Mouse (Mus musculus): Measurements from ENCODE around the gene Prr7. TPM values are rescaled to one million over a fixed set of nuclear protein-coding genes. Genes with fewer than 3 reads are reported as not detected.

Prr7 gene
- polyA plus RNA-seq, 1 experiment from 2014 or later: 0.37 TPM

GRCm38 (mm10) chr13:55475750-55476149 is 11.7 kb downstream of the Prr7 start:
- Histone ChIP-seq H3K4me2 (replicated peaks; ENCODE audit: low read depth, low read length) (no peak overlapping the region), H3K27me3 (ENCODE audit: insufficient read depth, low read length) (no peaks in the 10 kb centered on the region), H3K9ac (replicated peaks; ENCODE audit: low read length) (no peak overlapping the region), H3K4me3 (ENCODE audit: low read length) (no peak overlapping the region), H3K27ac (ENCODE audit: low read length) (no peak overlapping the region), H3K9me3 (ENCODE audit: low read length) (no peaks in the 10 kb centered on the region), H3K36me3 (ENCODE audit: insufficient read depth, low read length) (peaks cover 64% of the 10 kb centered on the region), H3K4me1 (ENCODE audit: insufficient read depth, low read length) (peaks cover 24% of the 10 kb centered on the region)
- ATAC-seq (ENCODE audit: low FRiP score, low TSS enrichment): no peak
- WGBS: 87% methylated on average over 5 of the region's 5 CpGs

GRCm38 (mm10) chr13:55476256-55476655 is 12.2 kb downstream of the Prr7 start:
- Histone ChIP-seq H3K9ac (replicated peaks; ENCODE audit: low read length) (no peak overlapping the region), H3K4me2 (replicated peaks; ENCODE audit: low read depth, low read length) (no peak overlapping the region), H3K36me3 (ENCODE audit: insufficient read depth, low read length) (peaks cover 69% of the 10 kb centered on the region), H3K27ac (ENCODE audit: low read length) (no peak overlapping the region), H3K9me3 (ENCODE audit: low read length) (no peaks in the 10 kb centered on the region), H3K4me1 (ENCODE audit: insufficient read depth, low read length) (peaks cover 19% of the 10 kb centered on the region), H3K27me3 (ENCODE audit: insufficient read depth, low read length) (no peaks in the 10 kb centered on the region), H3K4me3 (ENCODE audit: low read length) (no peak overlapping the region)
- ATAC-seq (ENCODE audit: low FRiP score, low TSS enrichment): no peak
- 93% methylated on average over 7 of the region's 8 CpGs for WGBS

DNA sequence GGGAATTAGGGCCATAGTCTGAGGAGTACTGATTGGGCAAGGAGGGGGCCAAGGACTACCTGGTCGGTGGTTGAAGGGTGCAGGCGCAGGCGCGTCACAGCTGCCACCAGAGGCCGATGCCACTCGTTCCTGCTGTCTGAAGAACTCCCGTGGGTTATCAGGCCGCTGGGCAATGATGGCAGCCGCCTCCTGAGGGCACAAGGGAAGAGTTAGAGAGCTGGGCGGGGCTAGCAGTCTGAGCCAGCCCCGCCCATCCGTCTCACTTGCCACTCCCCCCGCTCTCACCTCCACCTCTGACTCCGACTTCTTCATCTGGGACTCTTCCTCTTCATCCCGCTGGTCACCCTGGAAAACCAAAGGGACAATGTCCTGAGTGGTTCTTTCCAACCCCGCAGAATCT is 13.4 kb downstream of the Prr7 start:
- Histone ChIP-seq H3K4me3 (ENCODE audit: low read length) (no peak overlapping the region), H3K9me3 (ENCODE audit: low read length) (no peaks in the 10 kb centered on the region)
- WGBS: 72% methylated on average over 16 of the region's 16 CpGs

GRCm38 (mm10) chr13:55478036-55478435 is 14.0 kb downstream of the Prr7 start:
- no peaks in the 10 kb centered on the region for H3K9me3 ChIP-seq (ENCODE audit: low read length)
- no peak overlapping the region for H3K9ac ChIP-seq (replicated peaks; ENCODE audit: low read length)
- 56% methylated on average over 5 of the region's 5 CpGs for WGBS
- H3K4me2 ChIP-seq (replicated peaks; ENCODE audit: low read depth, low read length): no peak overlapping the region
- H3K27ac ChIP-seq (ENCODE audit: low read length): no peak overlapping the region
- H3K27me3 ChIP-seq (ENCODE audit: insufficient read depth, low read length): no peaks in the 10 kb centered on the region
- no peak for ATAC-seq (ENCODE audit: low FRiP score, low TSS enrichment)
- peaks cover 81% of the 10 kb centered on the region for H3K36me3 ChIP-seq (ENCODE audit: insufficient read depth, low read length)
- no peak overlapping the region for H3K4me3 ChIP-seq (ENCODE audit: low read length)
- H3K4me1 ChIP-seq (ENCODE audit: insufficient read depth, low read length): peaks cover 13% of the 10 kb centered on the region

More for the DNA sequence above, 13.4 kb downstream of the Prr7 start:
- H3K4me1 ChIP-seq (ENCODE audit: insufficient read depth, low read length): peaks cover 13% of the 10 kb centered on the region
- no peak overlapping the region for H3K9ac ChIP-seq (replicated peaks; ENCODE audit: low read length)
- ATAC-seq (ENCODE audit: low FRiP score, low TSS enrichment): no peak
- no peaks in the 10 kb centered on the region for H3K27me3 ChIP-seq (ENCODE audit: insufficient read depth, low read length)
- peaks cover 81% of the 10 kb centered on the region for H3K36me3 ChIP-seq (ENCODE audit: insufficient read depth, low read length)
- no peak overlapping the region for H3K27ac ChIP-seq (ENCODE audit: low read length)
- no peak overlapping the region for H3K4me2 ChIP-seq (replicated peaks; ENCODE audit: low read depth, low read length)

DNA sequence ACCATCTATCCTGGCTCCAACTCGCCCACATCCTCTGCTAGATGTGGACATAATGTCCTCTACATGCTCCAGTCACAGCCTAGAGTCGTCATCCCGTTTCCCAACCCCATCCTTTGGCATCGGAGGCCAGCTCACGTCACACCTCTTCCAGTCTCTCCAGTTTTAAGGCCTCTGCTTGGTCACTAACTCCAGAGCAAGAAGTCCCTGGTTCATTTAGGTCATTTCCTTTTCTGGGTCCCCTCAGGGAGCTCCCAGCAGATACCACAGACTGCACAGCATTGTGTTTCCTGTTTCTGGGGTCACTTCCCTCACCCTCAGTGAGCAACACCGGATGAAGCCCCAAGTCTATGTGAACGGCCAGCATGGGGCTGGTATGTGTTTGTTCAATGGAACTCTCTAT is 14.9 kb downstream of the Prr7 start:
- no peak for ATAC-seq (ENCODE audit: low FRiP score, low TSS enrichment)
- Histone ChIP-seq H3K4me3 (ENCODE audit: low read length) (no peak overlapping the region), H3K36me3 (ENCODE audit: insufficient read depth, low read length) (peaks cover 80% of the 10 kb centered on the region), H3K27ac (ENCODE audit: low read length) (peak overlapping the region; percentile 25; the same call in 1 of the 2 replicates), H3K4me1 (ENCODE audit: insufficient read depth, low read length) (peaks cover 14% of the 10 kb centered on the region), H3K9ac (replicated peaks; ENCODE audit: low read length) (no peak overlapping the region), H3K9me3 (ENCODE audit: low read length) (no peaks in the 10 kb centered on the region), H3K27me3 (ENCODE audit: insufficient read depth, low read length) (no peaks in the 10 kb centered on the region), H3K4me2 (replicated peaks; ENCODE audit: low read depth, low read length) (no peak overlapping the region)
- 68% methylated on average over 7 of the region's 7 CpGs for WGBS

DNA sequence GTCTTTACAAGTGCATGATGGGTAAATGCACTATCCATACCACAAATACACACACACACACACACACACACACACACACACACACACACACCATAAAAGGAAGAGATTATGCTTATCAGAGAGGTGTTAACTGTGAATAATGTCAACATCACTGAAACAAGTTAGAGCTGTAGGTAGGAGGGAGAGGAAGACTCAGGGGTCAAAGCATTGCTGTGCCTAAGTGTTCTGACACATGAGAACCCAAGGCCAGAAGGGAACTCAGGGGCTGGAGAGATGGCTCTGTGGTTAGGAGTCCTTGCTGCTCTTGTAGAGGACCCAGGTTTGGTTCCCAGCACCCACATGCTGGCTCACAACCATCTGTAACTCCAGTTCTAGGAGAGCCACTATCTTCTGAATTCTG is 15.9 kb downstream of the Prr7 start:
- Histone ChIP-seq H3K4me3 (ENCODE audit: low read length) (no peak overlapping the region), H3K9me3 (ENCODE audit: low read length) (no peaks in the 10 kb centered on the region), H3K27me3 (ENCODE audit: insufficient read depth, low read length) (no peaks in the 10 kb centered on the region), H3K4me2 (replicated peaks; ENCODE audit: low read depth, low read length) (no peak overlapping the region), H3K27ac (ENCODE audit: low read length) (no peak overlapping the region), H3K9ac (replicated peaks; ENCODE audit: low read length) (no peak overlapping the region), H3K4me1 (ENCODE audit: insufficient read depth, low read length) (peaks cover 23% of the 10 kb centered on the region), H3K36me3 (ENCODE audit: insufficient read depth, low read length) (peaks cover 72% of the 10 kb centered on the region)
- ATAC-seq (ENCODE audit: low FRiP score, low TSS enrichment): no peak

DNA sequence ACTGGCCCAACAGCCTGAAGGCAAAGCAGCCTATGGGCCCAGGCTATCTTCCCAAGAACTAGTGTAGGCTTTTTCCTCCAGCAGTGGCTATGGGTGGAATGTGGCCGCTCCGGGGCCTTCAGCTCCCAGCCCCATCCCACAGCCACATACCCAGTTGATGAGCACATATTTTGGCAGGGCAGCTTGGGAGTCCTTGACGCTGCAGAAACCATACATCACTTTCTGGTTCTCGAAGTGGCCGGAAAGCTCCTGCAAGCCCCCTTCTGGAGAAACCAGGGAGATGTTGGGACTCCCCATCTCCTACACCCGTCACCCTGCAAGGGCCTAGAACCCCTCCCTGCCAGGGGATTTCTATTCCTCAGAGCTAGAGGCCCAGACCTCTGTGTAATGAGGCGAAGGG is 18.5 kb downstream of the Prr7 start:
- ATAC-seq (ENCODE audit: low FRiP score, low TSS enrichment): no peak
- Histone ChIP-seq H3K4me1 (ENCODE audit: insufficient read depth, low read length) (peaks cover 43% of the 10 kb centered on the region), H3K27ac (ENCODE audit: low read length) (peak overlapping the region; percentile 43; the same call in 1 of the 2 replicates), H3K36me3 (ENCODE audit: insufficient read depth, low read length) (peaks cover 45% of the 10 kb centered on the region), H3K9ac (replicated peaks; ENCODE audit: low read length) (0 out of 2 replicates have a peak overlapping the region, but pooled peaks have one; percentile 4), H3K9me3 (ENCODE audit: low read length) (no peaks in the 10 kb centered on the region), H3K27me3 (ENCODE audit: insufficient read depth, low read length) (no peaks in the 10 kb centered on the region), H3K4me3 (ENCODE audit: low read length) (no peak overlapping the region), H3K4me2 (replicated peaks; ENCODE audit: low read depth, low read length) (no peak overlapping the region)
- 67% methylated on average over 7 of the region's 7 CpGs for WGBS

- Histone ChIP-seq H3K27ac (ENCODE audit: low read length) (peak overlapping the region; percentile 59; the same call in 1 of the 2 replicates), H3K4me3 (ENCODE audit: low read length) (no peak overlapping the region), H3K4me1 (ENCODE audit: insufficient read depth, low read length) (peaks cover 43% of the 10 kb centered on the region), H3K4me2 (replicated peaks; ENCODE audit: low read depth, low read length) (0 out of 2 replicates have a peak overlapping the region, but pooled peaks have one; percentile 8), H3K36me3 (ENCODE audit: insufficient read depth, low read length) (peaks cover 41% of the 10 kb centered on the region), H3K9me3 (ENCODE audit: low read length) (no peaks in the 10 kb centered on the region), H3K27me3 (ENCODE audit: insufficient read depth, low read length) (no peaks in the 10 kb centered on the region), H3K9ac (replicated peaks; ENCODE audit: low read length) (no peak overlapping the region)
- WGBS: 35% methylated on average over 9 of the region's 9 CpGs
- no peak for ATAC-seq (ENCODE audit: low FRiP score, low TSS enrichment)
Observed at GRCm38 (mm10) chr13:55483071-55483470, 19.0 kb downstream of the Prr7 start.

GRCm38 (mm10) chr13:55483593-55483992 is 19.5 kb downstream of the Prr7 start:
- H3K27me3 ChIP-seq (ENCODE audit: insufficient read depth, low read length): no peaks in the 10 kb centered on the region
- H3K4me3 ChIP-seq (ENCODE audit: low read length): no peak overlapping the region
- H3K9ac ChIP-seq (replicated peaks; ENCODE audit: low read length): no peak overlapping the region
- no peak for ATAC-seq (ENCODE audit: low FRiP score, low TSS enrichment)
- H3K36me3 ChIP-seq (ENCODE audit: insufficient read depth, low read length): peaks cover 38% of the 10 kb centered on the region
- H3K4me2 ChIP-seq (replicated peaks; ENCODE audit: low read depth, low read length): 0 out of 2 replicates have a peak overlapping the region, but pooled peaks have one; percentile 8
- WGBS: 32% methylated on average over 15 of the region's 15 CpGs
- H3K27ac ChIP-seq (ENCODE audit: low read length): peak overlapping the region; percentile 59; the same call in 1 of the 2 replicates
- H3K9me3 ChIP-seq (ENCODE audit: low read length): no peaks in the 10 kb centered on the region
- H3K4me1 ChIP-seq (ENCODE audit: insufficient read depth, low read length): peaks cover 43% of the 10 kb centered on the region

GRCm38 (mm10) chr13:55484520-55485088 is 20.5 kb downstream of the Prr7 start:
- Histone ChIP-seq H3K27ac (ENCODE audit: low read length) (no peak overlapping the region), H3K4me2 (replicated peaks; ENCODE audit: low read depth, low read length) (no peak overlapping the region), H3K36me3 (ENCODE audit: insufficient read depth, low read length) (peaks cover 28% of the 10 kb centered on the region), H3K4me3 (ENCODE audit: low read length) (no peak overlapping the region), H3K9me3 (ENCODE audit: low read length) (no peaks in the 10 kb centered on the region), H3K4me1 (ENCODE audit: insufficient read depth, low read length) (peaks cover 43% of the 10 kb centered on the region), H3K27me3 (ENCODE audit: insufficient read depth, low read length) (no peaks in the 10 kb centered on the region), H3K9ac (replicated peaks; ENCODE audit: low read length) (no peak overlapping the region)
- 31% methylated on average over 7 of the region's 7 CpGs for WGBS
- no peak for ATAC-seq (ENCODE audit: low FRiP score, low TSS enrichment)

All from kidney, embryonic 16.5 days (tissue).